Mouse (Mus musculus): ENCODE results near the gene Cdkl4. TPM values are rescaled to one million over a fixed set of nuclear protein-coding genes. Genes with fewer than 3 reads are reported as not detected.

The Cdkl4 gene
- polyA plus RNA-seq, 1 experiment from 2014 or later = 1.0 TPM

- Histone ChIP-seq H3K4me1 (peaks cover 24% of the 10 kb centered on the region), H3K4me3 (no peak overlapping the region), H3K9me3 (no peaks in the 10 kb centered on the region), H3K36me3 (replicated peaks) (no peaks in the 10 kb centered on the region), H3K27me3 (replicated peaks; ENCODE audit: low read depth, poor library complexity, severe bottlenecking) (no peaks in the 10 kb centered on the region), H3K27ac (replicated peaks) (no peak overlapping the region)
- 94% methylated on average over 5 of the region's 5 CpGs for WGBS
- DNase-seq (ENCODE audit: low spot score) = no peak
These were observed 92.5 kb downstream of the Cdkl4 start for GRCm38 (mm10) chr17:80485160-80485559.

GRCm38 (mm10) chr17:80480855-80481224 is 96.8 kb downstream of the Cdkl4 start:
- WGBS = 47% methylated on average over 7 of the region's 7 CpGs
- Histone ChIP-seq H3K4me3 (peak overlapping the region; percentile 97), H3K27ac (replicated peaks) (peak overlapping the region; percentile 97), H3K27me3 (replicated peaks; ENCODE audit: low read depth, poor library complexity, severe bottlenecking) (no peaks in the 10 kb centered on the region), H3K4me1 (peaks cover 38% of the 10 kb centered on the region), H3K36me3 (replicated peaks) (peaks cover 19% of the 10 kb centered on the region), H3K9me3 (no peaks in the 10 kb centered on the region)
- no peak for DNase-seq (ENCODE audit: low spot score)

DNA sequence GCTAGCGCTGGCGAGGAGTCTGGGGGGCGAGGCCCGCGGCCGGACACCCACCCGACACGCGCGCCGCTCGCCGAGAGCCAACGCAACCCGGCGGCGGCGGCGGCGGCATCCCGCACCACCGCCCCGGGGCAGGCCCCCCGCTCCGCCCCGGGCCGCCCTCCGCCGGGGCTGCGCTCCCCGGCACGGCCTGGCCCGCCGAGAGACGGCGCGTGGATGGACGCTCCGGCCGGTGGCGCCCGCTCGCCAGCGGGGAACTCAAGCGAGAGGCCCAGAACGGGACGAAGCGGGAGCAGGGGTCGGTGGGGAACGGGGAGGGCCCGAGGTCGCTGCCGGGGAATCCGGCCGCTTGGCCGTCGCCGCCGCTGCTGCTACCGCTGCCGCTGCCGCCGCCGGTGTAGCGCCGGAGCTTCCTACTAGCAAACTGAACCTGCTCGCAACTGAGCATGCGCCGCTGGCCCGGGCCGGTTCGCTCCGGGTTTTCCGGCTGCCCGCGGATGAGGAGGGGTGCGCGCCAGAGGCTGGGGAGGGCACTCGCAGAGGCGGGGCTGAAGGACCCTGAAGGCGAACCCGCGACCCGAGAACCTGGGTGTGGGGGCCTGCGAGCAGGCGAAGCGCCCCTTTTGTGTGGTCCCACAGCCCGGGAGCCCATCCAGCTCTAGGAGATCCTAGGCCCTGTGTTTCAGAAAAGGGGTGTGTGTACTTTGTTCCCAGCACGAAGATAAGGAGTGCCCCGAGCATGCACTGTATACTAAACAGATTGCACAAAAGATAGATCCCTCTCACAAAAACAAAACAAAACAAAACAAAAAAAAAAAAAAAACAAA is 97.4 kb downstream of the Cdkl4 start, which contains the start of gene Sos1:
Sos1 (minus strand) TSS at position 423 of the 824 bp plus-strand sequence.
- Histone ChIP-seq H3K9me3 (no peaks in the 10 kb centered on the region), H3K4me1 (peaks cover 38% of the 10 kb centered on the region), H3K36me3 (replicated peaks) (peaks cover 22% of the 10 kb centered on the region), H3K27me3 (replicated peaks; ENCODE audit: low read depth, poor library complexity, severe bottlenecking) (no peaks in the 10 kb centered on the region), H3K4me3 (peak within 1 kb of the TSS; percentile 97), H3K27ac (replicated peaks) (peak within 1 kb of the TSS; percentile 97)
- under 1% methylated on average over 90 of the region's 90 CpGs for WGBS
- peak; percentile 98 for DNase-seq (ENCODE audit: low spot score)

- peaks cover 38% of the 10 kb centered on the region for H3K4me1 ChIP-seq
- under 1% methylated on average over 71 of the region's 71 CpGs for WGBS
- peak; percentile 72 for DNase-seq (ENCODE audit: low spot score)
- H3K27ac ChIP-seq (replicated peaks) = peak overlapping the region; percentile 97
- peak overlapping the region; percentile 97 for H3K4me3 ChIP-seq
- H3K9me3 ChIP-seq = no peaks in the 10 kb centered on the region
- no peaks in the 10 kb centered on the region for H3K27me3 ChIP-seq (replicated peaks; ENCODE audit: low read depth, poor library complexity, severe bottlenecking)
- peaks cover 29% of the 10 kb centered on the region for H3K36me3 ChIP-seq (replicated peaks)
These were observed 98.2 kb downstream of the Cdkl4 start for GRCm38 (mm10) chr17:80479295-80480030.

GRCm38 (mm10) chr17:80477679-80478078 is 99.9 kb downstream of the Cdkl4 start:
- H3K9me3 ChIP-seq = no peaks in the 10 kb centered on the region
- 93% methylated on average over 2 of the region's 2 CpGs for WGBS
- H3K4me3 ChIP-seq = no peak overlapping the region
- no peaks in the 10 kb centered on the region for H3K27me3 ChIP-seq (replicated peaks; ENCODE audit: low read depth, poor library complexity, severe bottlenecking)
- no peak for DNase-seq (ENCODE audit: low spot score)
- peaks cover 38% of the 10 kb centered on the region for H3K36me3 ChIP-seq (replicated peaks)
- peaks cover 29% of the 10 kb centered on the region for H3K4me1 ChIP-seq
- H3K27ac ChIP-seq (replicated peaks) = no peak overlapping the region

DNA sequence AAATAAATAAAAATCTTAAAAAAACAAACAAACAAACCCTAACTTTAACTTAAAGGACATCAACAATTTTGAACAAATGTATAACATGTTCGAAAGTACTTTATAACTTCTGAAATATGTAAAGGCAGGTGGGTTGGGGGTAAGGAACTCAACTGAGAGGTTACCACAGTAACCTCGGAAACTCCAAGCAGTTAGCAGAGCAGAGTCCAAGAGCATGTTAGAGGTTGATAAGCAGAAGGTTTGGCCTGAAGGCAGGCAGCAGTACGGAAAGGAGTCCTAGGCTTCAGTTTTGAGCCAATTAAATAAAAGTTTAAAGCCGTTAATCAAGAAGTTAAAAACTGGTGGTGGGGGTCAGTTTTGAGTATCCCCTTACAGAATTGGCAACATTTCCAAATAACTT is 101.1 kb downstream of the Cdkl4 start:
- no peaks in the 10 kb centered on the region for H3K27me3 ChIP-seq (replicated peaks; ENCODE audit: low read depth, poor library complexity, severe bottlenecking)
- H3K27ac ChIP-seq (replicated peaks) = no peak overlapping the region
- H3K4me3 ChIP-seq = no peak overlapping the region
- no peaks in the 10 kb centered on the region for H3K9me3 ChIP-seq
- 92% methylated on average over 4 of the region's 4 CpGs for WGBS
- H3K36me3 ChIP-seq (replicated peaks) = peaks cover 38% of the 10 kb centered on the region
- peaks cover 29% of the 10 kb centered on the region for H3K4me1 ChIP-seq
- DNase-seq (ENCODE audit: low spot score) = no peak

Other genes with a start within 250 kb of the Cdkl4 start
- gene Gm10190, start 204.3 kb downstream of the Cdkl4 start, polyA plus RNA-seq (2016; fragmentation: Nextera tagmentation; extraction: Ambion mirVana) = 0.92 and 1.2 TPM in 2 replicates
- 4.9 and 5.1 TPM in 2 replicates for gene Sos1, start 97.4 kb downstream of the Cdkl4 start, polyA plus RNA-seq (2016; fragmentation: Nextera tagmentation; extraction: Ambion mirVana)
- 19.4 and 22.3 TPM in 2 replicates for gene Map4k3, start 150.7 kb upstream of the Cdkl4 start, polyA plus RNA-seq (2016; fragmentation: Nextera tagmentation; extraction: Ambion mirVana)

All from embryonic facial prominence, embryonic 10.5 days (tissue).